Mouse (Mus musculus) CH12.LX (cell line): ENCODE data around the gene Atp8b5. TPM values are rescaled to one million over a fixed set of nuclear protein-coding genes. Genes with fewer than 3 reads are reported as not detected.

Experiments
- DNase-seq: peaks from one replicate; pipeline ENCODE4 v3.0.0-alpha.2; 2013; ENCODE audit errors: extremely low read depth
- H3K27ac ChIP-seq: 2 replicates; pipeline ENCODE4 v1.5.1; 2012; ENCODE audit warnings: low read depth, mild to moderate bottlenecking, control low read depth, moderate library complexity; ENCODE audit not compliant: insufficient read depth
- H3K27me3 ChIP-seq: replicated peaks from 2 replicates; pipeline ENCODE3; 2012; ENCODE audit warnings: inconsistent platforms
- H3K36me3 ChIP-seq, 2 experiments: replicated peaks in 1 of 2; 2 replicates each; pipeline versions ENCODE3 to v1.6.1; 2012; ENCODE audit warnings: inconsistent platforms in 1 of 2, low read length in 1 of 2, mild to moderate bottlenecking in 1 of 2, mixed read lengths in 1 of 2, moderate library complexity in 1 of 2; ENCODE audit not compliant: control insufficient read depth in 1 of 2, insufficient read depth in 1 of 2
- H3K4me1 ChIP-seq, 2 experiments: 2 replicates each; pipeline ENCODE4 v1.6.1; 2012; ENCODE audit warnings: inconsistent platforms in 1 of 2, moderate library complexity in 1 of 2; ENCODE audit not compliant: insufficient read depth in 2 of 2, control insufficient read depth in 1 of 2
- H3K4me2 ChIP-seq: 2 replicates; pipeline ENCODE4 v1.6.1; 2012; ENCODE audit warnings: low read depth, mild to moderate bottlenecking, control low read depth; ENCODE audit not compliant: poor library complexity, insufficient read depth, severe bottlenecking
- H3K4me3 ChIP-seq, 3 experiments: fragments of 150-350 bp in 1 of 3; sonication (generic) in 1 of 3; replicated peaks in 1 of 3; 2 replicates each; pipeline versions ENCODE3 to v1.5.1; 2011 to 2012; ENCODE audit warnings: low read depth in 2 of 3, low read length in 2 of 3, mild to moderate bottlenecking in 2 of 3, moderate library complexity in 2 of 3, control low read depth in 1 of 3, improper control_type of control experiment in 1 of 3, inconsistent platforms in 1 of 3, mixed read lengths in 1 of 3; ENCODE audit not compliant: poor library complexity in 1 of 3
- H3K79me2 ChIP-seq: replicated peaks from 2 replicates; pipeline ENCODE4 v1.6.1; 2012; ENCODE audit warnings: mild to moderate bottlenecking, moderate library complexity; ENCODE audit not compliant: control insufficient read depth, poor library complexity, insufficient read depth, severe bottlenecking; ENCODE audit errors: extremely low read depth
- H3K9ac ChIP-seq: 2 replicates; pipeline ENCODE4 v1.6.1; 2012; ENCODE audit warnings: low read depth, mild to moderate bottlenecking, control low read depth, moderate library complexity; ENCODE audit not compliant: insufficient read depth
- H3K9me3 ChIP-seq: replicated peaks from 2 replicates; pipeline ENCODE3; 2012; ENCODE audit warnings: low read length, inconsistent platforms, mixed read lengths
- BHLHE40 ChIP-seq: IDR thresholded peaks from 2 replicates; pipeline ENCODE4 v1.6.1; 2011; ENCODE audit warnings: mild to moderate bottlenecking, low read depth, low read length, improper control_type of control experiment
- CHD1 ChIP-seq: IDR thresholded peaks from 2 replicates; pipeline ENCODE4 v1.6.1; 2012; ENCODE audit warnings: low read depth, low read length, improper control_type of control experiment, inconsistent platforms
- CTCF ChIP-seq, 2 experiments: IDR thresholded peaks in 1 of 2; conservative IDR thresholded peaks in 1 of 2; 2 replicates each; pipeline ENCODE4 v1.5.1; 2011 to 2012; ENCODE audit warnings: low read depth in 2 of 2, low read length in 2 of 2, improper control_type of control experiment in 1 of 2, inconsistent platforms in 1 of 2, mild to moderate bottlenecking in 1 of 2, moderate library complexity in 1 of 2
- E2F4 ChIP-seq: IDR thresholded peaks from 2 replicates; pipeline ENCODE4 v1.6.1; 2011; ENCODE audit warnings: low read depth, low read length, improper control_type of control experiment; ENCODE audit not compliant: insufficient replicate concordance
- EP300 ChIP-seq: IDR thresholded peaks from 2 replicates; pipeline ENCODE4 v1.6.1; 2011; ENCODE audit warnings: low read length, improper control_type of control experiment
- ETS1 ChIP-seq: conservative IDR thresholded peaks from 2 replicates; pipeline ENCODE4 v1.6.1; 2012; ENCODE audit warnings: low read depth, mild to moderate bottlenecking, inconsistent platforms, low read length, improper control_type of control experiment, moderate library complexity
- GABPA ChIP-seq: IDR thresholded peaks from 2 replicates; pipeline ENCODE4 v1.6.1; 2012; ENCODE audit warnings: low read depth, low read length, improper control_type of control experiment, inconsistent platforms; ENCODE audit not compliant: insufficient replicate concordance
- JUN ChIP-seq: IDR thresholded peaks from 2 replicates; pipeline ENCODE4 v1.6.1; 2011; ENCODE audit warnings: low read depth, mild to moderate bottlenecking, low read length, improper control_type of control experiment, moderate library complexity; ENCODE audit not compliant: insufficient read depth
- KAT2A ChIP-seq: IDR thresholded peaks from 2 replicates; pipeline ENCODE4 v1.6.1; 2012; ENCODE audit warnings: low read length, improper control_type of control experiment, inconsistent platforms; ENCODE audit not compliant: insufficient replicate concordance
- MAFK ChIP-seq: IDR thresholded peaks from 2 replicates; pipeline ENCODE4 v1.6.1; 2011; ENCODE audit warnings: low read length, improper control_type of control experiment; ENCODE audit not compliant: insufficient replicate concordance
- MAX ChIP-seq: IDR thresholded peaks from 2 replicates; pipeline ENCODE4 v1.6.1; 2011; ENCODE audit warnings: low read length, improper control_type of control experiment
- MXI1 ChIP-seq: IDR thresholded peaks from 2 replicates; pipeline ENCODE4 v1.6.1; 2011; ENCODE audit warnings: mild to moderate bottlenecking, low read depth, low read length, improper control_type of control experiment
- MYC ChIP-seq: IDR thresholded peaks from 2 replicates; pipeline ENCODE4 v1.6.1; 2011; ENCODE audit warnings: low read depth, mild to moderate bottlenecking, improper control_type of control experiment, low read length
- NRF1 ChIP-seq: IDR thresholded peaks from 2 replicates; pipeline ENCODE4 v1.6.1; 2014; ENCODE audit warnings: low read depth, mild to moderate bottlenecking, inconsistent platforms, low read length, improper control_type of control experiment, moderate library complexity
- POLR2A ChIP-seq: IDR thresholded peaks from 2 replicates; pipeline ENCODE4 v1.6.1; 2011; ENCODE audit warnings: low read depth, mild to moderate bottlenecking, improper control_type of control experiment, low read length
- SMC3 ChIP-seq: IDR thresholded peaks from 2 replicates; pipeline ENCODE4 v1.6.1; 2011; ENCODE audit warnings: low read depth, low read length, improper control_type of control experiment
- TCF12 ChIP-seq: IDR thresholded peaks from 2 replicates; pipeline ENCODE4 v1.6.1; 2014; ENCODE audit warnings: low read depth, mild to moderate bottlenecking, inconsistent platforms, low read length, improper control_type of control experiment
- USF1 ChIP-seq: IDR thresholded peaks from 2 replicates; pipeline ENCODE4 v1.6.1; 2014; ENCODE audit warnings: low read depth, mild to moderate bottlenecking, inconsistent platforms, low read length, improper control_type of control experiment
- USF2 ChIP-seq: conservative IDR thresholded peaks from 2 replicates; pipeline ENCODE4 v1.6.1; 2011; ENCODE audit warnings: low read depth, low read length, improper control_type of control experiment
- ZC3H11A ChIP-seq: IDR thresholded peaks from 2 replicates; pipeline ENCODE4 v1.6.1; 2012; ENCODE audit warnings: low read depth, mild to moderate bottlenecking, inconsistent platforms, low read length, improper control_type of control experiment
- ZKSCAN1 ChIP-seq: IDR thresholded peaks from 2 replicates; pipeline ENCODE4 v1.6.1; 2012; ENCODE audit warnings: low read depth, inconsistent platforms, low read length, improper control_type of control experiment, borderline replicate concordance
- ZNF384 ChIP-seq: IDR thresholded peaks from 2 replicates; pipeline ENCODE4 v1.6.1; 2012; ENCODE audit warnings: low read depth, low read length, improper control_type of control experiment, inconsistent platforms
- dilution Hi-C: fragments of 300-500 bp; cut with MboI; formaldehyde crosslinking; loops from 2 replicates; pipeline ENCODE4 v1.14.3; 2020; ENCODE audit warnings: low sequenced_read_pairs; ENCODE audit not compliant: extremely low pct_unique_long_range_greater_than_20kb, extremely low pct_ligation_motif_present
- in situ Hi-C: fragments of 300-500 bp; cut with MboI; formaldehyde crosslinking; loops from 3 replicates; pipeline ENCODE4 v1.14.3; 2019; ENCODE audit warnings: low sequenced_read_pairs, low pct_ligation_motif_present, low pct_unique_long_range_greater_than_20kb, mixed read lengths
- polyA plus RNA-seq: library from polyadenylated mRNA; unstranded; fragments of >175 nt; gene quantifications from 2 replicates; pipeline ENCODE4 v1.2.1, GENCODE M21; 2012; ENCODE audit warnings: low read depth; ENCODE audit not compliant: insufficient read length
- total RNA-seq, 2 experiments: library from RNA; depleted of rRNA; stranded (reverse); fragments of 300-350 nt in 1 of 2; fragments of >200 nt in 1 of 2; gene quantifications; 2 replicates each; pipeline ENCODE4 v1.2.3; 2012 to 2014

The Atp8b5 gene
- total and polyA plus RNA-seq, 3 experiments, result 0.13 to 1.3 (median 0.54) TPM

- no peaks in the 10 kb centered on the region for H3K36me3 ChIP-seq
- H3K4me1 ChIP-seq, result peaks cover 2 to 6% of the 10 kb centered on the region in 2 experiments; a peak in 2 of 4 replicates
- dilution Hi-C loops, result no loop called here
- no peak for TF ChIP-seq CHD1
- TF ChIP-seq USF2, result no peak
- no peak for TF ChIP-seq JUN
- TF ChIP-seq USF1, result no peak
- TF ChIP-seq EP300, result no peak
- TF ChIP-seq ZNF384, result no peak
- no peak for TF ChIP-seq CTCF (conservative IDR thresholded peaks at IDR 0.05 in 1 of 2, IDR thresholded peaks at IDR 0.05 in 1 of 2; ENCODE audit: low read depth in 2 of 2, low read length in 2 of 2)
- TF ChIP-seq MAX, result no peak
- TF ChIP-seq ZKSCAN1, result no peak
- no peak for TF ChIP-seq NRF1
- TF ChIP-seq, all 38 proteins: peak for 0
- in situ Hi-C loops, result no loop called here
- Histone ChIP-seq H3K27me3 (peaks cover 5% of the 10 kb centered on the region), H3K27ac (no peak overlapping the region), H3K9me3 (no peaks in the 10 kb centered on the region), H3K9ac (no peak overlapping the region), H3K4me3 (no peak overlapping the region), H3K79me2 (no peaks in the 10 kb centered on the region), H3K4me2 (no peak overlapping the region)
- no peak for DNase-seq
Observed at GRCm38 (mm10) chr4:43266146-43266545, 813 bp upstream of the Atp8b5 start.

- no peaks in the 10 kb centered on the region for H3K9me3 ChIP-seq
- H3K4me3 ChIP-seq, result peak overlapping the region in 1 of 3 experiments; percentile 49
- dilution Hi-C loops (no loop called here), in situ Hi-C loops (no loop called here)
- no peaks in the 10 kb centered on the region for H3K79me2 ChIP-seq
- no peak for TF ChIP-seq SMC3
- TF ChIP-seq ZNF384, result no peak
- 0 out of 4 replicates have a peak, but pooled peaks of 1 of the 2 experiments have one; percentile 15 for TF ChIP-seq CTCF (conservative IDR thresholded peaks at IDR 0.05 in 1 of 2, IDR thresholded peaks at IDR 0.05 in 1 of 2; ENCODE audit: low read depth in 2 of 2, low read length in 2 of 2)
- peaks cover 5% of the 10 kb centered on the region for H3K27me3 ChIP-seq
- H3K27ac ChIP-seq, result no peak overlapping the region
- peak overlapping the region; percentile 25; the same call in 1 of the 2 replicates for H3K9ac ChIP-seq
- DNase-seq, result no peak
- H3K4me2 ChIP-seq, result peak overlapping the region; percentile 51; the same call in 1 of the 2 replicates
- H3K36me3 ChIP-seq, result no peaks in the 10 kb centered on the region
- peaks cover 2 to 6% of the 10 kb centered on the region in 2 experiments; a peak in 2 of 4 replicates for H3K4me1 ChIP-seq
Observed at GRCm38 (mm10) chr4:43267323-43267658, 332 bp downstream of the Atp8b5 start.

- TF ChIP-seq ETS1 (no peak), MAX (no peak), MXI1 (no peak), MYC (no peak), CTCF (conservative IDR thresholded peaks at IDR 0.05 in 1 of 2, IDR thresholded peaks at IDR 0.05 in 1 of 2; ENCODE audit: low read depth in 2 of 2, low read length in 2 of 2) (no peak), KAT2A (no peak), GABPA (no peak), E2F4 (no peak), MAFK (no peak), ZC3H11A (no peak), POLR2A (no peak), BHLHE40 (no peak), TCF12 (no peak)
- in situ Hi-C loops (no loop called here), dilution Hi-C loops (no loop called here)
- Histone ChIP-seq H3K27ac (no peak overlapping the region), H3K4me2 (no peak overlapping the region), H3K79me2 (no peaks in the 10 kb centered on the region), H3K9me3 (no peaks in the 10 kb centered on the region), H3K9ac (no peak overlapping the region), H3K27me3 (no peaks in the 10 kb centered on the region), H3K4me3 (no peak overlapping the region), H3K4me1 (no peaks in the 10 kb centered on the region), H3K36me3 (no peaks in the 10 kb centered on the region)
- DNase-seq, result no peak
Observed at GRCm38 (mm10) chr4:43285476-43285875, 18.5 kb downstream of the Atp8b5 start.
